Mouse (Mus musculus) activated CD4-positive, CD25-positive, alpha-beta regulatory T cell, adult 9 weeks (primary cell): ENCODE data around the gene Rcbtb1. TPM values are rescaled to one million over a fixed set of nuclear protein-coding genes. Genes with fewer than 3 reads are reported as not detected.

Experiments used
- polyA plus RNA-seq: library from polyadenylated mRNA; unstranded; fragments of 100-300 nt; shearing (Covaris generic); gene quantifications from one replicate; pipeline ENCODE4 v1.2.1, GENCODE M21; 2017

Rcbtb1 gene
- polyA plus RNA-seq = 21.1 TPM

DNA sequence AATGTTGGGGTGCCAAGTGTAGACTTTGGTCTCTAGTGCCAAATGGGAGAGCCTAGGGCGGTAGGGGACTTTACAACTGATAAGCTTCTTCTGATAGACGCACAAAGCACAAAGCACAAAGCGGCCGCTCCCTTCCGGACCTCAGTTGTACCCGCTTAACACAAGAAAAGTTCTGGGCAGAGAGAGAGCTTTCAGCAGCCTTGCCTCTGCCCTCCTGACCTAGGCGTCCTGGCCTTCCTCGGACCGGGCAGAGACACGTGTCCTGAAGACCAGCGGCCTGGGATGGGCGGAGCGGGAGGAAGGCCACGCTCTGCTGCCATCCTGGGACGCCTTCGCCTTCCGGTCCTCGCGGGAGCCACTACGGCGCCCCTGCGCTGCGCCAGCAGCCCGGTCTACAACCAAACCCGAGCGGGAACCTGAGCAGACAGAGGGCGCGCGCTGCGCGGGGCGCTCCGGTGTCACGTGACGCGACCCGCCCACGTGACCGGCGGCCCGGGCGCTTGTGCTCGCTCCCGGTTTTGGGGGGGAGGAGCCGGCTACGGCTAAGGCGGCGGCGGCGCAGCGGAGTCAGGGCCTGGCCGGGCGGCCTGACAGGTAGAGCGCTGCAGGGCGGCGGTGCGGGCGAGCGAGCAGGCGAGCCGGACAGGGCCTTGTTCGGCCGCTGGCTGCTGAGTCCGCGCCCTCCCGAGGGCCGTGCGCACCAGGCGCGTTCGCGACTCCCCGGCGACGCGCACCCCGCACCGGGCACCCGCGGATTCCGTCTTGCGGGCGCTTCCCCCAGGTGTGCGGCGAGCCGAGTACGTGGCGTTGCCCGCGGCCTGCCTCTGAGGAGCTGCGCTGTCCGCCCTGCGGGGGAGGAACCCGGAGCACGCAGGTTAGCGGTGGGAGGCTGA lies at the start of gene Rcbtb1:
Gene Rcbtb1, plus strand, starts transcription at position 499 of the 893 bp plus-strand sequence.

DNA sequence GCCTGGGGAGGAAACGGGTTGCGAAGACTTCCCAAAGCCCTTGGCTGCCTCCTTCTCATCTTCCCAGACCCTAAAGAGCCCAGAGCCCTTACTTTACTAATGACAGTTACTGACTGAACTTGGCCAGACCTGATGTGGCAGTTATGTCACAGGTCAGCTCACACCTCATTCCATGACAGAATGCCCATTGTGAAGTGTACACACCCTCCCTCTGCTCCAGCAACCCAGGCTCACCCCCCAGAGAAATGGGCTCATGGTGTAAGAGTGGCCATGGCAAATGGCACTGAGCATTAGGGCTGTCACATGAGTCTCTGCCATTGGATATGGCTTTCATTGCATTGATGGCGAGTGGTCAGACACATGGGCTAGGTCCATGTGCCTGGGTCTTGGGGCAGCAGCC lies 22.4 kb upstream of the Rcbtb1 start, which contains the start of gene Gm5142:
Gene Gm5142, minus strand, starts transcription at position 101 of the 400 bp plus-strand sequence.

DNA sequence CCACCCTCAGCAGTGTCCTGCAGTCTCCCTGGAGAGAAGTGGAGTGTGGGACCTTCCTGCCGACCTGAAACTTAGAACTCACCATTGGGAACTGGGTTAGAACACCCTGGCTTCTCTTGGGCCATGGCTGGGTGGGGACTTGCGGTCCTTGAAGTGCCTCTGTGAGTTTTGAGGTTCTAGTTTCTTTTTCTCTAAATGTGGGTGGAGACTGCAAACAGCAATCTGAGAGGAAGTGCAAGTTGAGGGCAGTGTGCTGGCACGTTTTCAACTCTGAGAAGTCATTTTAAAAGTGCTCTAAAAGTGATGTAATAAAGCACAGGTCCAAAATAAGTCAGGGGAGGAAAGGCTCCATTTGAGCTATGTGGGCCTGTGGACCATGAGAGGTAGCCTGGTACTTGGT lies 59.0 kb downstream of the Rcbtb1 start, which contains the start of gene Gm6904:
Gene Gm6904, minus strand, starts transcription at position 161 of the 400 bp plus-strand sequence.

Other genes with a start within 250 kb of the Rcbtb1 start
- gene 1700129C05Rik, start 58.3 kb upstream of the Rcbtb1 start, polyA plus RNA-seq = not detected
- not detected for gene Gm5142, start 22.5 kb upstream of the Rcbtb1 start, polyA plus RNA-seq
- 10.5 TPM for gene Gm6904, start 59.0 kb downstream of the Rcbtb1 start, polyA plus RNA-seq
- gene Phf11a, start 96.3 kb downstream of the Rcbtb1 start, polyA plus RNA-seq = 44.9 TPM
- gene Phf11b, start 140.1 kb downstream of the Rcbtb1 start, polyA plus RNA-seq = 249 TPM
- gene Phf11d, start 164.3 kb downstream of the Rcbtb1 start, polyA plus RNA-seq = 17.7 TPM
- gene Phf11c, start 194.2 kb downstream of the Rcbtb1 start, polyA plus RNA-seq = 27.2 TPM
- gene Setdb2, start 239.7 kb downstream of the Rcbtb1 start, polyA plus RNA-seq = 28.6 TPM
- gene Cab39l, start 239.8 kb downstream of the Rcbtb1 start, polyA plus RNA-seq = 59.1 TPM